Mouse (Mus musculus) stomach, postnatal 0 days (tissue): Measurements from ENCODE around the gene Fam219a.

Source experiments
- CTCF ChIP-seq: IDR thresholded peaks from 2 replicates; pipeline ENCODE4 v1.5.1; 2016; ENCODE audit warnings: antibody characterized with exemption, low read depth, mild to moderate bottlenecking, moderate library complexity
- EP300 ChIP-seq: optimal IDR thresholded peaks from 2 replicates; pipeline ENCODE3; 2016; ENCODE audit warnings: antibody characterized with exemption

- TF ChIP-seq CTCF (peak; percentile 59), EP300 (no peak)
These were observed 64.2 kb downstream of the Fam219a start for GRCm38 (mm10) chr4:41505131-41505551.
